Mouse (Mus musculus) forebrain, embryonic 15.5 days (tissue): ENCODE measurements around the gene Pid1. TPM values are rescaled to one million over a fixed set of nuclear protein-coding genes. Genes with fewer than 3 reads are reported as not detected.

Source experiments
- ATAC-seq: fragments of 200-750 bp; cut with Nextera tagmentation; replicated peaks from 2 replicates; pipeline ENCODE4 v1.8.0; 2017; ENCODE audit warnings: mild to moderate bottlenecking, moderate TSS enrichment, moderate library complexity
- H3K27ac ChIP-seq: fragments of 300-500 bp; sonication (generic); replicated peaks from 2 replicates; pipeline ENCODE4 v1.5.1; 2015; ENCODE audit warnings: mild to moderate bottlenecking, inconsistent platforms
- H3K27me3 ChIP-seq: fragments of 300-500 bp; sonication (generic); 2 replicates; pipeline ENCODE4 v1.6.1; 2015; ENCODE audit warnings: inconsistent platforms
- H3K36me3 ChIP-seq: fragments of 300-500 bp; sonication (generic); 2 replicates; pipeline ENCODE4 v1.6.1; 2015; ENCODE audit warnings: mild to moderate bottlenecking, inconsistent platforms
- H3K4me1 ChIP-seq: fragments of 300-500 bp; sonication (generic); 2 replicates; pipeline ENCODE4 v1.6.1; 2015; ENCODE audit warnings: inconsistent platforms
- H3K4me2 ChIP-seq: fragments of 300-500 bp; sonication (generic); replicated peaks from 2 replicates; pipeline ENCODE4 v1.6.1; 2015; ENCODE audit warnings: mild to moderate bottlenecking, inconsistent platforms
- H3K4me3 ChIP-seq: fragments of 300-500 bp; sonication (generic); 2 replicates; pipeline ENCODE4 v1.5.1; 2015; ENCODE audit warnings: mild to moderate bottlenecking, inconsistent platforms
- H3K9ac ChIP-seq: fragments of 300-500 bp; sonication (generic); replicated peaks from 2 replicates; pipeline ENCODE4 v1.6.1; 2015; ENCODE audit warnings: mild to moderate bottlenecking, inconsistent platforms
- H3K9me3 ChIP-seq: fragments of 300-500 bp; sonication (generic); 2 replicates; pipeline ENCODE4 v1.6.1; 2016; ENCODE audit warnings: inconsistent platforms
- WGBS: fragments of 180-500 bp; shearing (Covaris S2); methylation state at CpG from one replicate; pipeline ENCODE4 v1.1.7; 2015; ENCODE audit warnings: mixed read lengths; 5-methylcytosine and 5-hydroxymethylcytosine counted together
- polyA plus RNA-seq: library from polyadenylated mRNA; unstranded; fragments of >200 nt; fragmentation: Nextera tagmentation; extraction: Ambion mirVana; gene quantifications from 2 replicates; pipeline ENCODE4 v1.2.1, GENCODE M21; 2015

Gene Pid1
- polyA plus RNA-seq, 1 experiment from 2014 or later: 64.0 TPM

DNA sequence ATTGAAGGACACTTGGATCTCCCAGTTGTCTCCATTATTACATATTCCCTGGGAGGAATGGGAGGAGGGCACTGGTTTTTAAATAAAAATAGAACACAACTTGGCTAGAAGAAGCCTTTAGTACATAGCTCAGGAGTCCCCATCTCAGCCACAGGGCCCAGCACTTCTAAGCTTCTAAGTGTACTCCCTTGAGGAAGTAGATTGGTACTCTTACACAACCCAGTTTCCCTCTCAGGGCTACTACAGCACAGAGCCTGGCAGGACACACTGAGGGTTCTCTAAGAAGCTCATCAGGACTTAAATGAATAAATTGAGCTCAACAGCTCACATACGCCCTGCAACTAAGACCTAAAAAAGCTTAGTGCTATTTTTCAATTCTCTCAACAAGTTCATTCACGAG is 165.1 kb downstream of the Pid1 start:
- Histone ChIP-seq H3K27me3 (no peaks in the 10 kb centered on the region), H3K4me3 (no peak overlapping the region), H3K4me2 (no peak overlapping the region), H3K27ac (no peak overlapping the region), H3K36me3 (no peaks in the 10 kb centered on the region), H3K4me1 (no peaks in the 10 kb centered on the region), H3K9me3 (no peaks in the 10 kb centered on the region), H3K9ac (no peak overlapping the region)
- 68% methylated on average over 2 of the region's 2 CpGs for WGBS
- ATAC-seq: no peak

DNA sequence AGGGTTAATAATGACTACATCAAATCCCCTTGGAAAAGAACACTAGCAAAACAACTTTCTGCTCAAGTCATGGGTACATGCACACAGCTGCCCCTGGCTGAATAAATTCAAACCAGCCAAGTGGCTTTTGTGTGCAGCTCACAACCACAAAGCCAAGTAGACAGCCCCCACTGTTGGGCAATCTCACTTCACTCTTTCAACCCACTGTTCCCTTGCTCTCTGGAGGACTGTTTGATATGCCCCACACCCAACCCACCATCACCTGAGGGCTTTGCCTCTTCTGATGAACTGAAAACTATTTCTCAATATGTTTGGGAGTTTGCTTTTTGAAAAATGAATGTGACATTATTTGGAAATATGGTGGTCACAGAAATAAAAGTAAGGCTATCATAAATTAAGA is 171.8 kb downstream of the Pid1 start:
- H3K27me3 ChIP-seq: no peaks in the 10 kb centered on the region
- no peaks in the 10 kb centered on the region for H3K9me3 ChIP-seq
- H3K4me3 ChIP-seq: no peak overlapping the region
- no peaks in the 10 kb centered on the region for H3K4me1 ChIP-seq
- ATAC-seq: no peak
- no peak overlapping the region for H3K4me2 ChIP-seq
- H3K9ac ChIP-seq: no peak overlapping the region
- no peaks in the 10 kb centered on the region for H3K36me3 ChIP-seq
- H3K27ac ChIP-seq: no peak overlapping the region

GRCm38 (mm10) chr1:84189446-84189845 is 174.5 kb downstream of the Pid1 start:
- no peaks in the 10 kb centered on the region for H3K4me1 ChIP-seq
- H3K9ac ChIP-seq: no peak overlapping the region
- ATAC-seq: no peak
- whole genome bisulfite sequencing: 84% methylated on average over 5 of the region's 5 CpGs
- no peaks in the 10 kb centered on the region for H3K9me3 ChIP-seq
- H3K4me2 ChIP-seq: no peak overlapping the region
- H3K36me3 ChIP-seq: no peaks in the 10 kb centered on the region
- no peaks in the 10 kb centered on the region for H3K27me3 ChIP-seq
- no peak overlapping the region for H3K4me3 ChIP-seq
- H3K27ac ChIP-seq: no peak overlapping the region

DNA sequence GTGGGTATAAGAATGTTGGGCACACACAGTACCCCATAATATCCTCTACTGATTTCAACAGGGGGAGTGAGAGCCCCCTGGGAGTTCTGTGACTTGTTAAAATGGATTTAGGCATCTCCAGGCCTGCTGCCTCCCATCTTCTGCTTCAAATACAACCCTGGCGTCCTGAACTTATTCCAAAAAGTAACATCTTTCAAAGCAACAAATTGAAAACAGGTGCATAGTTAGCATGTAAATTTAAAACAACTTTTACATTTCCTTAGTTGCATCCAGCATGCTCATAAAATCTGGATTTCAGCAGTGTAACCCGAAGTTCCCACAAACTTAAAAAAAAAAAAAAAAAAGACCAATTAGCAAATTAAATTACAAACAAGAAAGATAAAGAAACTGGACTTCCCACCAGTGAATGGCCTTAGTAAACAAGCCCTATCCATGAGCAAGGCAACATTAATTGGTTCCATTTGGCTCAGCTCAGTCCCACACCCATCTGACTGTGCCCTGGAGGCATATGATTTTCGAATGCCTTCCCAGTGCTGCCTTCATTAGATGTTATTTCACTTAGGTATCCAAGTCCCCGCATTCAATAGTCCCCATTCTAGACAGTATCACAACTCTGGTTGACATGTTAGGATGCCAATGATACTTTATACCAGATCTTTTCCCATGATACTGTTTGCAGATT is 177.1 kb downstream of the Pid1 start:
- ATAC-seq: no peak

GRCm38 (mm10) chr1:84177696-84178095 is 186.3 kb downstream of the Pid1 start:
- Histone ChIP-seq H3K4me1 (peaks cover 16% of the 10 kb centered on the region), H3K4me2 (no peak overlapping the region), H3K9ac (no peak overlapping the region), H3K4me3 (no peak overlapping the region), H3K9me3 (no peaks in the 10 kb centered on the region), H3K36me3 (no peaks in the 10 kb centered on the region), H3K27ac (no peak overlapping the region), H3K27me3 (no peaks in the 10 kb centered on the region)
- WGBS: 60% methylated on average over 1 of the region's 1 CpGs
- ATAC-seq: no peak

More for the DNA sequence above, 177.1 kb downstream of the Pid1 start:
- WGBS: 39% methylated on average over 4 of the region's 4 CpGs
- Histone ChIP-seq H3K9ac (no peak overlapping the region), H3K27me3 (no peaks in the 10 kb centered on the region), H3K9me3 (no peaks in the 10 kb centered on the region), H3K27ac (no peak overlapping the region), H3K4me3 (no peak overlapping the region), H3K4me1 (no peaks in the 10 kb centered on the region), H3K36me3 (no peaks in the 10 kb centered on the region), H3K4me2 (no peak overlapping the region)

- peaks cover 18% of the 10 kb centered on the region for H3K4me1 ChIP-seq
- peak overlapping the region; percentile 77 for H3K27ac ChIP-seq
- H3K36me3 ChIP-seq: no peaks in the 10 kb centered on the region
- H3K27me3 ChIP-seq: no peaks in the 10 kb centered on the region
- no peak overlapping the region for H3K4me2 ChIP-seq
- no peak overlapping the region for H3K9ac ChIP-seq
- ATAC-seq: peak; percentile 87
- no peak overlapping the region for H3K4me3 ChIP-seq
- no peaks in the 10 kb centered on the region for H3K9me3 ChIP-seq
- WGBS: 0% methylated on average over 2 of the region's 2 CpGs
Measured at GRCm38 (mm10) chr1:84177033-84177432, 186.9 kb downstream of the Pid1 start.

GRCm38 (mm10) chr1:84172941-84173340 is 191.0 kb downstream of the Pid1 start:
- Histone ChIP-seq H3K36me3 (no peaks in the 10 kb centered on the region), H3K27me3 (no peaks in the 10 kb centered on the region), H3K9ac (no peak overlapping the region), H3K4me3 (no peak overlapping the region), H3K4me1 (peaks cover 18% of the 10 kb centered on the region), H3K4me2 (no peak overlapping the region), H3K27ac (peak overlapping the region; percentile 49), H3K9me3 (no peaks in the 10 kb centered on the region)
- ATAC-seq: no peak
- WGBS: 37% methylated on average over 6 of the region's 6 CpGs

GRCm38 (mm10) chr1:84157790-84158189 is 206.2 kb downstream of the Pid1 start:
- H3K4me1 ChIP-seq: 0 out of 2 replicates have a peak, but pooled peaks cover 9% of the 10 kb centered on the region
- no peaks in the 10 kb centered on the region for H3K27me3 ChIP-seq
- WGBS: 85% methylated on average over 3 of the region's 3 CpGs
- H3K27ac ChIP-seq: no peak overlapping the region
- H3K4me2 ChIP-seq: no peak overlapping the region
- no peak overlapping the region for H3K9ac ChIP-seq
- no peaks in the 10 kb centered on the region for H3K9me3 ChIP-seq
- H3K36me3 ChIP-seq: no peaks in the 10 kb centered on the region
- no peak for ATAC-seq
- no peak overlapping the region for H3K4me3 ChIP-seq

GRCm38 (mm10) chr1:84155585-84155930 is 208.4 kb downstream of the Pid1 start:
- peak; percentile 39; the same call in 1 of the 2 replicates for ATAC-seq
- no peaks in the 10 kb centered on the region for H3K27me3 ChIP-seq
- 0 out of 2 replicates have a peak, but pooled peaks cover 9% of the 10 kb centered on the region for H3K4me1 ChIP-seq
- H3K27ac ChIP-seq: peak overlapping the region; percentile 75
- no peak overlapping the region for H3K9ac ChIP-seq
- 21% methylated on average over 2 of the region's 2 CpGs for WGBS
- no peaks in the 10 kb centered on the region for H3K9me3 ChIP-seq
- H3K4me3 ChIP-seq: no peak overlapping the region
- 0 out of 2 replicates have a peak overlapping the region, but pooled peaks have one; percentile 13 for H3K4me2 ChIP-seq
- no peaks in the 10 kb centered on the region for H3K36me3 ChIP-seq

- 0 out of 2 replicates have a peak overlapping the region, but pooled peaks have one; percentile 13 for H3K4me2 ChIP-seq
- no peaks in the 10 kb centered on the region for H3K27me3 ChIP-seq
- 0 out of 2 replicates have a peak, but pooled peaks cover 9% of the 10 kb centered on the region for H3K4me1 ChIP-seq
- H3K27ac ChIP-seq: peak overlapping the region; percentile 75
- no peaks in the 10 kb centered on the region for H3K36me3 ChIP-seq
- ATAC-seq: peak; percentile 54
- H3K9ac ChIP-seq: no peak overlapping the region
- 45% methylated on average over 12 of the region's 12 CpGs for WGBS
- H3K9me3 ChIP-seq: no peaks in the 10 kb centered on the region
- H3K4me3 ChIP-seq: no peak overlapping the region
Measured at GRCm38 (mm10) chr1:84154725-84155584, 209.0 kb downstream of the Pid1 start.

GRCm38 (mm10) chr1:84153943-84154342 is 210.0 kb downstream of the Pid1 start:
- Histone ChIP-seq H3K27ac (no peak overlapping the region), H3K4me3 (no peak overlapping the region), H3K27me3 (no peaks in the 10 kb centered on the region), H3K9ac (no peak overlapping the region), H3K36me3 (no peaks in the 10 kb centered on the region), H3K4me2 (no peak overlapping the region), H3K9me3 (no peaks in the 10 kb centered on the region), H3K4me1 (0 out of 2 replicates have a peak, but pooled peaks cover 9% of the 10 kb centered on the region)
- peak; percentile 30; the same call in 1 of the 2 replicates for ATAC-seq
- WGBS: 58% methylated on average over 4 of the region's 4 CpGs

GRCm38 (mm10) chr1:84141561-84141960 is 222.4 kb downstream of the Pid1 start:
- Histone ChIP-seq H3K36me3 (no peaks in the 10 kb centered on the region), H3K9ac (no peak overlapping the region), H3K4me2 (no peak overlapping the region), H3K27ac (no peak overlapping the region), H3K9me3 (no peaks in the 10 kb centered on the region), H3K4me3 (no peak overlapping the region), H3K27me3 (no peaks in the 10 kb centered on the region), H3K4me1 (no peaks in the 10 kb centered on the region)
- 75% methylated on average over 1 of the region's 1 CpGs for WGBS
- no peak for ATAC-seq
